Mouse (Mus musculus) lung, embryonic 15.5 days (tissue): ENCODE measurements around the gene Tmbim6. TPM values are rescaled to one million over a fixed set of nuclear protein-coding genes. Genes with fewer than 3 reads are reported as not detected.

ENCODE experiments used
- ATAC-seq: fragments of 200-750 bp; cut with Nextera tagmentation; 2 replicates; pipeline ENCODE4 v1.8.0; 2017; ENCODE audit warnings: moderate number of reproducible peaks, borderline replicate concordance; ENCODE audit not compliant: low FRiP score, low TSS enrichment; ENCODE audit errors: extremely low read depth
- H3K27ac ChIP-seq: fragments of 300-500 bp; sonication (generic); 2 replicates; pipeline ENCODE4 v1.5.1; 2015; ENCODE audit warnings: moderate library complexity, mild to moderate bottlenecking, inconsistent platforms
- H3K27me3 ChIP-seq: fragments of 300-500 bp; sonication (generic); 2 replicates; pipeline ENCODE4 v1.6.1; 2015; ENCODE audit warnings: inconsistent platforms
- H3K36me3 ChIP-seq: fragments of 300-500 bp; sonication (generic); 2 replicates; pipeline ENCODE4 v1.6.1; 2015; ENCODE audit warnings: inconsistent platforms
- H3K4me1 ChIP-seq: fragments of 300-500 bp; sonication (generic); 2 replicates; pipeline ENCODE4 v1.6.1; 2015; ENCODE audit warnings: inconsistent platforms
- H3K4me2 ChIP-seq: fragments of 300-500 bp; sonication (generic); 2 replicates; pipeline ENCODE4 v1.6.1; 2015; ENCODE audit warnings: inconsistent platforms, mild to moderate bottlenecking, moderate library complexity
- H3K4me3 ChIP-seq: fragments of 300-500 bp; sonication (generic); 2 replicates; pipeline ENCODE4 v1.5.1; 2015; ENCODE audit warnings: mild to moderate bottlenecking, inconsistent platforms
- H3K9ac ChIP-seq: fragments of 300-500 bp; sonication (generic); 2 replicates; pipeline ENCODE4 v1.6.1; 2015; ENCODE audit warnings: inconsistent platforms
- H3K9me3 ChIP-seq: fragments of 300-500 bp; sonication (generic); 2 replicates; pipeline ENCODE4 v1.6.1; 2016; ENCODE audit warnings: inconsistent platforms
- WGBS: fragments of 180-500 bp; shearing (Covaris S2); methylation state at CpG from one replicate; pipeline ENCODE4 v1.1.7; 2015; 5-methylcytosine and 5-hydroxymethylcytosine counted together
- polyA plus RNA-seq: library from polyadenylated mRNA; unstranded; fragments of >200 nt; fragmentation: Nextera tagmentation; extraction: Ambion mirVana; gene quantifications from 2 replicates; pipeline ENCODE4 v1.2.1, GENCODE M21; 2015

The Tmbim6 gene
- polyA plus RNA-seq: 382 and 427 TPM in 2 replicates

DNA sequence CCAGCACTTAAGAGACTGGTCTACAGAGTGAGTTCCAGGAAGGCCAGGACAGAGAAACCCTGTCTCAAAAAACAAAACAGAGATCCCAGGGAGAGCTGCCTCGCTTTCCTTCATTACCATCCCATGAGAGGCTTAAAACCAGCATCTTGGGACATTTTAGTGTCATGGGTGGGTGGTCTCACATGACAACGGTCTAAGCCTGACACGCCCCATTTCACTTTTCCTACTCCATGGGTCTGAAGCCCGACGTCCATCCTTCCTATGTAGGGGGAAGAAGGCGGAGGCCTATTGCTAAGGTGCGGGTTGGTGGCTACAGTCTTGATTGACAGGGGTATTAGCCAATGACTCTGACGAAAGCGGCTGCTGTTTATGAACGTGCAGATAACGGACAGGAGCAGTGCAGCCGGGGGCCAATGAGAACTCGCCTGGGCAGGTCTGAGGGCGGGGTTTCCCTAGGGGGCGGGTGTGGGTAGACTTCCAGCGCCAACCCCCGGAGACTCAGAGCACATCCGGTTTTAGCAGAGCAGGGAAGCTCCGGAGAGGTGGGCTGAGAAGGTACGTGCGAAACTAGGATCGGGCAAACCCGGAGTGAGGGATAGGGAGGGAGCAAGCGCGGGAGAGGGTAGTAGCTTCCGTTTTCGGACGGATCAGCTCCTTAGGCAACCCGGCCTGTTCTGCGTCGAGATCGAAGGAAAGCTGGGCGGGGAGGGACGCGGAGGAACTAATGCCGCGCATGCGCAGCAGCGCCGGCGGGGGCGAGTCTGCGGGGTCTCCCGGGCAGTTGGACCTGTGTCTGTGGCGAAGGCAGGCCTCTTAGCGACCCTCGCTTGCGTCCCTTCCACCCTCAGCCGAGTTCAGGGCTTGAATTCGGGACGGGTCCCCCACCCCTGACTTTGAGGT, at the start of gene Tmbim6:
TSS of gene Tmbim6 (plus strand) at position 397 of the 900 bp plus-strand sequence.
- H3K4me2 ChIP-seq: peak within 1 kb of the TSS; percentile 85
- no peaks in the 10 kb centered on the region for H3K36me3 ChIP-seq
- no peaks in the 10 kb centered on the region for H3K9me3 ChIP-seq
- peak within 1 kb of the TSS; percentile 73 for H3K4me3 ChIP-seq
- ATAC-seq: peak; percentile 100
- WGBS: under 1% methylated on average over 51 of the region's 51 CpGs
- H3K4me1 ChIP-seq: peaks cover 41% of the 10 kb centered on the region
- H3K27ac ChIP-seq: peak within 1 kb of the TSS; percentile 95
- no peaks in the 10 kb centered on the region for H3K27me3 ChIP-seq
- peak within 1 kb of the TSS; percentile 74 for H3K9ac ChIP-seq

DNA sequence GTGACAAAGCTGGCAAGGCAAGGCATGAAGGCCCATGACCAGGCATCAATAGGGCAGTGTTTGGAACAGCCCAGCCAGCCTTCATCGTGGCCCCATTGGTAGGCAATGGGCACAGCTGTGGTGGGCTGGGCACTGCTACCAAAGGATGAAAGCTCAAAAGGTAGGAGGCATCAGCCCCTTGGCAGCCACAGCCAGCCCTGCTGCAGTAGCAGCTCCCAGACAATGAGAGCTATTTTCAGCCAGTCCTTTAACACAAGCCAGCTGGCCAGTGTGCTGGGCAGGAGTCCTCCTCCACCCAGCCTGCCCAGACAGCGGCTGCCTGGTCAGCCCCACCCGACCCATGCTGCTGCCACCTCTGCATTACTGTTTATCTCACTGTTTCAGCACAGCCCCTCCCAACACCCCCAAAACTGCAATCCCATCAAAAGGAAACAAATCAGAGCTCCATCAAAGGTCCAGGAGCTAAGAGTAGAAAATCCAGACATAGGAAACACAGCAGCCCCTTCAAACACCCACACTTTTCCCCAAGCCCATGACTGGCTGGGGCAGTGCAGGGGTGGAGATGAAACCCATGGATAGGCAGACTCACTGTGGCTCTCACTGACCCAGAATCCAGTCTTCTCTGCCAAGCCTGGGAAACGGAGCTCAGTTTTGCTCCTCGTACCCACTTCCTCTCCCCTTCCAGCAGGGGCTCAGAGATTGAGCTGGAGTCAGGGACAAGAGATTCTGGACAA, 49.1 kb upstream of the Tmbim6 start:
- 19% methylated on average over 5 of the region's 5 CpGs for WGBS
- peak; percentile 68 for ATAC-seq

GRCm38 (mm10) chr15:99344148-99344870, 48.4 kb upstream of the Tmbim6 start:
- peak; percentile 61 for ATAC-seq
- Histone ChIP-seq H3K4me2 (peak overlapping the region; percentile 7; the same call in 1 of the 2 replicates), H3K9ac (no peak overlapping the region), H3K9me3 (no peaks in the 10 kb centered on the region), H3K27ac (peak overlapping the region; percentile 91), H3K4me1 (peaks cover 55% of the 10 kb centered on the region), H3K4me3 (no peak overlapping the region), H3K27me3 (no peaks in the 10 kb centered on the region), H3K36me3 (no peaks in the 10 kb centered on the region)
- WGBS: 38% methylated on average over 8 of the region's 8 CpGs

More for the DNA sequence above, 49.1 kb upstream of the Tmbim6 start:
- H3K4me3 ChIP-seq: no peak overlapping the region
- H3K4me2 ChIP-seq: peak overlapping the region; percentile 7; the same call in 1 of the 2 replicates
- peak overlapping the region; percentile 91 for H3K27ac ChIP-seq
- no peaks in the 10 kb centered on the region for H3K27me3 ChIP-seq
- no peak overlapping the region for H3K9ac ChIP-seq
- H3K9me3 ChIP-seq: no peaks in the 10 kb centered on the region
- no peaks in the 10 kb centered on the region for H3K36me3 ChIP-seq
- peaks cover 59% of the 10 kb centered on the region for H3K4me1 ChIP-seq

GRCm38 (mm10) chr15:99344961-99345360, 47.7 kb upstream of the Tmbim6 start:
- H3K9ac ChIP-seq: no peak overlapping the region
- H3K4me2 ChIP-seq: no peak overlapping the region
- WGBS: 58% methylated on average over 4 of the region's 4 CpGs
- no peaks in the 10 kb centered on the region for H3K36me3 ChIP-seq
- peaks cover 56% of the 10 kb centered on the region for H3K4me1 ChIP-seq
- no peak overlapping the region for H3K4me3 ChIP-seq
- peak overlapping the region; percentile 91 for H3K27ac ChIP-seq
- no peaks in the 10 kb centered on the region for H3K27me3 ChIP-seq
- H3K9me3 ChIP-seq: no peaks in the 10 kb centered on the region
- ATAC-seq: peak; percentile 16; the same call in 1 of the 2 replicates

DNA sequence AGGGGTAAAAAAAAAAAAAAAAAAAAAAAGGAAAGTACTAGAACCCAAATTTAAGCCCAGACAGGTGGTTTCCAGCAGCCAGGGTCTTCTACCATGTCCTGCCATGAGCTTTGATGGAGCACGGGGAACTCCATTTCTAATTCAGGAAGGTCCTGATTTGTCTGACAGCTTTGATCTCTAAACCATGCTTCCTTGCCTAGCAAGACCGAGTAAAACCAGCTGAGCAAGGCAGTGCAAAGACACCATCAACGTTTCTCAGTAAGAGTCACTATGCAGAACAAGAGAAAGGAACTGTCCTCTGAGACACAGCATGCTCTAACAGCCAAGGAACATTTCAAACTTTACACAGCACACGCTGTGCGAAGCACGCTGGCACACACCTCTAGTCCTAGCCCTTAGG, 41.1 kb upstream of the Tmbim6 start:
- Histone ChIP-seq H3K4me2 (no peak overlapping the region), H3K27ac (no peak overlapping the region), H3K4me3 (no peak overlapping the region), H3K9me3 (no peaks in the 10 kb centered on the region), H3K9ac (no peak overlapping the region), H3K4me1 (peaks cover 10% of the 10 kb centered on the region), H3K27me3 (no peaks in the 10 kb centered on the region), H3K36me3 (no peaks in the 10 kb centered on the region)
- ATAC-seq: no peak
- WGBS: 69% methylated on average over 6 of the region's 6 CpGs

DNA sequence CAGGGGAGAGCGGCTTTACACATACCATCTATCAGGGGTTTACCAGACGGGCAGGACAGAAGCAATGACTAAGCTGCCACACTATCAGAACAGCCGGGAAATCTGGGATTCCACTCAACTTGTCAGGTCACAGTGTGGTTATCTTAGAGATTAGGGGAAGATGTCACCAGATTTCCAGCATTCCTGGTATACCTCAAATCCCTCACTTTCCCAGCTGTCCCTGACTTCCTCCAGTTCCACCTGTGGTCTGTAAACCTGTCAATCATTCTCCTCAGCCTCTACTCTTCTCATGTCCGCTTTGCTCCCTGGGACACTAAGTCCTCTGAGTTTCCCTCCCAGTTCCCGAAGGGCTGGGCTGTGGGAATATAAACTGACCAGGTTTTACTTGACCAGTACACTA, 40.4 kb upstream of the Tmbim6 start:
- 54% methylated on average over 5 of the region's 5 CpGs for WGBS
- no peak for ATAC-seq
- no peaks in the 10 kb centered on the region for H3K9me3 ChIP-seq
- H3K4me2 ChIP-seq: no peak overlapping the region
- no peaks in the 10 kb centered on the region for H3K27me3 ChIP-seq
- H3K9ac ChIP-seq: no peak overlapping the region
- H3K4me3 ChIP-seq: no peak overlapping the region
- peaks cover 10% of the 10 kb centered on the region for H3K4me1 ChIP-seq
- H3K27ac ChIP-seq: no peak overlapping the region
- H3K36me3 ChIP-seq: no peaks in the 10 kb centered on the region

DNA sequence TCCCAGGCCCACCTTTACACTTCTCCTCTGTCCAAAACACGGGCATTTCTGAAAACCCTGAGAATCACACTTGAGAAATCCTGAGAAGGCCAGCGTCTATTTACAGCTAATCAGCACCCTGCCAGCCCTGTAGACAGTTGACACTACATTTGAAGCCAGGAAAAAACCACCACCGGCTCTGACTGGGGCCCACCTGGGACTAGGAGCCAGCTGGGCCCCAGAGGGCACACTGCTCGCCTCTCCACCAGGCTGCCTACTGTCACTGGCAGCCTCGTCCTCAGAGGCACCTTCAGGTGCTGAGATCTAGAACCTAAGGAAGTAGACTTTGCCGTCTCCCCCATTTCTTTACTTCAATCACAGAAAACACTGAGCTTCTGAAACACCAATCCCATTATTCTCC, 37.0 kb upstream of the Tmbim6 start:
- H3K27me3 ChIP-seq: no peaks in the 10 kb centered on the region
- no peak for ATAC-seq
- no peak overlapping the region for H3K27ac ChIP-seq
- no peaks in the 10 kb centered on the region for H3K9me3 ChIP-seq
- H3K4me3 ChIP-seq: no peak overlapping the region
- no peak overlapping the region for H3K4me2 ChIP-seq
- WGBS: 65% methylated on average over 6 of the region's 6 CpGs
- H3K36me3 ChIP-seq: no peaks in the 10 kb centered on the region
- H3K9ac ChIP-seq: no peak overlapping the region
- no peaks in the 10 kb centered on the region for H3K4me1 ChIP-seq

DNA sequence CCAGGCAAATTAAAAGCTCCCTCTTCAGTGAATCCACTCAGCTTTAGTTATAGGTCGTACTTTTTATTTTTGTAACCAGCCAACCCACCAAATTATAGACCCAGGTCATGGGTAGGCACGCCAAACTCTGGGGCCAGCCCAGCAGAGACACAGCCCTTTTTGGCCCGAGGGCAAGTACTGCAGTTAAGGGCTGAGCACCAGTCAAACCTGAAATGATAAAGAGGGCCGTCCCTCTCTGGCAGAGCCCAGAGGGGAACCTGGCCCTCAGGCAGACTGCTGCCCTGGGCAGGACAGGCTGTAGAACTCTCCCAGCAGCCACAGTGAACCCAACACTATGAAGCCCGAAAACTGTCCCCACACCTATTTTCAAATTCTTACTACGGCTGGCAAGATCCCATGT, 36.2 kb upstream of the Tmbim6 start:
- Histone ChIP-seq H3K9me3 (no peaks in the 10 kb centered on the region), H3K4me1 (no peaks in the 10 kb centered on the region), H3K4me2 (no peak overlapping the region), H3K27me3 (no peaks in the 10 kb centered on the region), H3K27ac (no peak overlapping the region), H3K36me3 (no peaks in the 10 kb centered on the region), H3K4me3 (no peak overlapping the region), H3K9ac (no peak overlapping the region)
- 62% methylated on average over 6 of the region's 6 CpGs for WGBS
- no peak for ATAC-seq

- no peak for ATAC-seq
These were observed 33.7 kb upstream of the Tmbim6 start for GRCm38 (mm10) chr15:99358952-99359351.

DNA sequence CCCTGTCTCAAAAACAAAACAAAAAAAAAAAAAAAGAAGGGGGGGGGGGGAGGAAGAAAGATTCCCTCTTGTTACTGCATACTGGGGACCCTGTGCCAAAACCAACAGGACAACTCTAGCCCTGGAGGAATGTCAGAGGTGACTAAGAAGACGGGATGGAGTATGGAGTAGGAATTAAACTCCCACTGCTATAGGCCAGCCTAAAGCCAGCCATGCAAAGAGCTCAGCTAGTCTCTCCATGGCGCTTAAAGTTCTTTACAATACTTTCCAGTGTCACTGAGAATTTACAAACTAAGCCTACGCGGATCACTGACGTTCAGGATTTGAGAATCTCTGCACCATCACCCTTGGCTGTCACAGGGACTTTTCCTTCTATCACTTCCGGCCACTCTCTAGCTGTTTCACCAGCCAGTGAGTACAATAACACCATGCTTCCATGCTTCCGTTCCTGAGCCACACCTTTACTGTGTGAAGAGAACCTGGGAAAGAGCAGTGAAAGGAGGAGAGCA, 28.6 kb upstream of the Tmbim6 start:
- no peak overlapping the region for H3K4me3 ChIP-seq
- H3K4me2 ChIP-seq: no peak overlapping the region
- no peaks in the 10 kb centered on the region for H3K27me3 ChIP-seq
- ATAC-seq: no peak
- 0 out of 2 replicates have a peak overlapping the region, but pooled peaks have one; percentile 13 for H3K27ac ChIP-seq
- peaks cover 28% of the 10 kb centered on the region for H3K4me1 ChIP-seq
- WGBS: 60% methylated on average over 7 of the region's 7 CpGs
- H3K36me3 ChIP-seq: no peaks in the 10 kb centered on the region
- H3K9ac ChIP-seq: no peak overlapping the region
- H3K9me3 ChIP-seq: no peaks in the 10 kb centered on the region

More at GRCm38 (mm10) chr15:99358952-99359351, 33.7 kb upstream of the Tmbim6 start:
- Histone ChIP-seq H3K36me3 (no peaks in the 10 kb centered on the region), H3K27ac (no peak overlapping the region), H3K27me3 (no peaks in the 10 kb centered on the region), H3K4me1 (peaks cover 3% of the 10 kb centered on the region; the same call in 1 of the 2 replicates), H3K4me2 (no peak overlapping the region), H3K4me3 (no peak overlapping the region), H3K9ac (no peak overlapping the region), H3K9me3 (no peaks in the 10 kb centered on the region)
- 76% methylated on average over 9 of the region's 9 CpGs for WGBS

- no peak overlapping the region for H3K9ac ChIP-seq
- H3K36me3 ChIP-seq: no peaks in the 10 kb centered on the region
- H3K27ac ChIP-seq: 0 out of 2 replicates have a peak overlapping the region, but pooled peaks have one; percentile 12
- WGBS: 57% methylated on average over 8 of the region's 8 CpGs
- H3K27me3 ChIP-seq: no peaks in the 10 kb centered on the region
- no peaks in the 10 kb centered on the region for H3K9me3 ChIP-seq
- H3K4me1 ChIP-seq: peaks cover 32% of the 10 kb centered on the region
- ATAC-seq: no peak
- H3K4me3 ChIP-seq: no peak overlapping the region
- no peak overlapping the region for H3K4me2 ChIP-seq
These were observed 27.8 kb upstream of the Tmbim6 start for GRCm38 (mm10) chr15:99364921-99365320.
